In the genomic region with DNA sequence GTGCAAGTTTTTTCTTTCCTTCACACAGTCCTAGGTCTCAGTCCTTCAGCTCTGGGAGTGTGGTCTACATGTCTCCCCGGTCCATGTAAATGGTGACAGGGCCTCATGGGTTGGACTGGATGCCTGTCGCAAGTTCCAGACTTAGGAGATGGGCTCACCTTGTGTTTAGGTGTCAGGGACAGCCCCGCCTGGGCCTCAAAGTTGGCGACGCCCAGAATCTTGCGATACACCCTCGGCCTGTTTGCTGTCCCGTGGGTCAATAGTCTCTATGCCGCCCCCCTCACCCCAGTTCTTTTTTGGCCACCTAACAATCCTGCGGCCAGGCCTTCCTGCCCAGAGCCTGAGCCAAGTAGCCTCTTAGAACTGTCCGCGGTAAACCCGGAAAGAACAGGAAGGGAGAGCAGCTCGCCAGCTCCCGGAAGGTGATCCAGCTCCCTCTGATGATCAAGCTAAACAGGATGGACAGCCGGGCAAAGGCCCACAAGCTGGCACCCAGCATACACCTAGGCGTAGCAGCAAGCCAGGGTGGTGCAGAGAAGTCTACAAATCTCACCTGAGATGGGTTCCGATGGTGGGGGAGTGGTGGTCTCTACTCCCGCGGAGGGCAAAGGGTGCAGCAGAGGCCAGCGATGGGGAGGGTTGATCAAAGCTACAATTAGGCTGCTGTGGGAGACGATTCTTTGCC, we compare ENCODE assay signal across 8 mouse cellular contexts. TPM values are rescaled to one million over a fixed set of nuclear protein-coding genes. Genes with fewer than 3 reads are reported as not detected.
A peak's percentile ranks its signal among the peaks of the same experiment; 100 is the strongest.
DNase-seq lines count a peak whose midpoint lies in the region; ATAC-seq and TF ChIP-seq lines count a peak whose summit lies in the region.

No protein-coding gene starts in this region.

- peak overlapping the region; percentile 98 for H3K4me2 ChIP-seq in embryonic facial prominence, embryonic 13.5 days
- H3K4me2 ChIP-seq in liver, embryonic 13.5 days: peak overlapping the region; percentile 97
- H3K4me2 ChIP-seq in neural tube, embryonic 12.5 days (replicated peaks): peak overlapping the region; percentile 98

- peak overlapping the region; percentile 89 for H3K4me3 ChIP-seq in left cerebral cortex, adult 2 months
- peak overlapping the region; percentile 79 for H3K4me3 ChIP-seq in embryonic facial prominence, embryonic 13.5 days
- H3K4me3 ChIP-seq in liver, embryonic 13.5 days (replicated peaks): peak overlapping the region; percentile 84
- peak overlapping the region; percentile 70 for H3K4me3 ChIP-seq in neural tube, embryonic 12.5 days

- intact Hi-C loops in left cerebral cortex, adult 2 months (cut with DNase I): loop anchor here (2.0 kb wide), 2 partner anchors 22 to 74 kb away; partner anchors contain the start of genes Acap3, Pusl1 and Ube2j2
- intact Hi-C loops in left cerebral cortex, postnatal 25 days (cut with DNase I): no loop called here

- WGBS in embryonic facial prominence, embryonic 13.5 days: 9% methylated on average over 22 of the region's 22 CpGs
- WGBS in liver, embryonic 13.5 days (ENCODE audit: insufficient replicate concordance): 6% methylated on average over 22 of the region's 22 CpGs
- 8% methylated on average over 22 of the region's 22 CpGs for WGBS in neural tube, embryonic 12.5 days

- peak overlapping the region; percentile 79 for H3K9ac ChIP-seq in embryonic facial prominence, embryonic 13.5 days
- H3K9ac ChIP-seq in liver, embryonic 13.5 days: peak overlapping the region; percentile 83
- peak overlapping the region; percentile 77 for H3K9ac ChIP-seq in neural tube, embryonic 12.5 days

- peak in 1 of 2 experiments; percentile 14 for DNase-seq in left cerebral cortex, adult 2 months (ENCODE audit: extremely low spot score in 1 of 2, low spot score in 2 of 2)
- DNase-seq in left cerebral cortex, postnatal 25 days (ENCODE audit: low spot score in 2 of 2): no peak
- peak; percentile 40 for DNase-seq in induced T-regulatory cell, adult 2 months (ENCODE audit: low read depth)
- no peak for DNase-seq in liver, embryonic 13.5 days
- DNase-seq in right cerebral cortex, postnatal 25 days: no peak
- DNase-seq in right cerebral cortex, adult 2 months (ENCODE audit: low spot score in 2 of 2): no peak

- H3K27ac ChIP-seq in left cerebral cortex, adult 2 months: peak overlapping the region; percentile 77
- H3K27ac ChIP-seq in embryonic facial prominence, embryonic 13.5 days: no peak overlapping the region; the same call in 1 of the 2 replicates
- peak overlapping the region; percentile 47 for H3K27ac ChIP-seq in liver, embryonic 13.5 days
- no peak overlapping the region for H3K27ac ChIP-seq in neural tube, embryonic 12.5 days

- H3K4me1 ChIP-seq in embryonic facial prominence, embryonic 13.5 days: peaks cover 27% of the 10 kb centered on the region
- H3K4me1 ChIP-seq in liver, embryonic 13.5 days (replicated peaks): peaks cover 44% of the 10 kb centered on the region
- peaks cover 17% of the 10 kb centered on the region for H3K4me1 ChIP-seq in neural tube, embryonic 12.5 days

- ATAC-seq in embryonic facial prominence, embryonic 13.5 days (ENCODE audit: insufficient number of reproducible peaks, insufficient read depth, low FRiP score, low TSS enrichment, low read depth): peak; percentile 45
- ATAC-seq in liver, embryonic 13.5 days (ENCODE audit: low read depth): peak; percentile 32
- no peak; the same call in none of the 2 replicates for ATAC-seq in neural tube, embryonic 12.5 days (ENCODE audit: low FRiP score, low read depth)

- H3K27me3 ChIP-seq in embryonic facial prominence, embryonic 13.5 days: no peaks in the 10 kb centered on the region
- no peaks in the 10 kb centered on the region for H3K27me3 ChIP-seq in liver, embryonic 13.5 days
- no peaks in the 10 kb centered on the region for H3K27me3 ChIP-seq in neural tube, embryonic 12.5 days (replicated peaks)

- H3K36me3 ChIP-seq in embryonic facial prominence, embryonic 13.5 days: peaks cover 52% of the 10 kb centered on the region
- H3K36me3 ChIP-seq in liver, embryonic 13.5 days: peaks cover 49% of the 10 kb centered on the region
- H3K36me3 ChIP-seq in neural tube, embryonic 12.5 days: peaks cover 36% of the 10 kb centered on the region

- no peaks in the 10 kb centered on the region for H3K9me3 ChIP-seq in embryonic facial prominence, embryonic 13.5 days
- no peaks in the 10 kb centered on the region for H3K9me3 ChIP-seq in liver, embryonic 13.5 days (replicated peaks)
- H3K9me3 ChIP-seq in neural tube, embryonic 12.5 days: no peaks in the 10 kb centered on the region

- no peak for TF ChIP-seq CTCF in left cerebral cortex, adult 2 months (IDR thresholded peaks at IDR 0.05)

RNA-seq across cellular contexts. Expression of gene Cptp, which starts 0.5 kb away (rescaled TPM):
- 10 to 100 TPM; 21.7 to 28.9 TPM for total RNA-seq in left cerebral cortex, adult 2 months (2021)
- total RNA-seq in left cerebral cortex, postnatal 25 days (2021): 10 to 100 TPM; 25.5 to 31.8 TPM
- 15.6 and 16.4 TPM in 2 replicates for polyA plus RNA-seq in embryonic facial prominence, embryonic 13.5 days (2015; fragmentation: Nextera tagmentation; extraction: Ambion mirVana)
- 8.4 and 10.2 TPM in 2 replicates for polyA plus RNA-seq in liver, embryonic 13.5 days (2015; fragmentation: Nextera tagmentation; extraction: Ambion mirVana)
- 19.5 and 22.1 TPM in 2 replicates for polyA plus RNA-seq in neural tube, embryonic 12.5 days (2016; fragmentation: Nextera tagmentation; extraction: Ambion mirVana)

RNA-seq across cellular contexts. Expression of gene Ints11, which starts 0.6 kb away (rescaled TPM):
- total RNA-seq in left cerebral cortex, adult 2 months (2021): 10 to 100 TPM; 37.3 to 41.1 TPM
- total RNA-seq in left cerebral cortex, postnatal 25 days (2021): 10 to 100 TPM; 38.1 to 38.5 TPM
- 70.9 and 81.0 TPM in 2 replicates for polyA plus RNA-seq in embryonic facial prominence, embryonic 13.5 days (2015; fragmentation: Nextera tagmentation; extraction: Ambion mirVana)
- polyA plus RNA-seq in liver, embryonic 13.5 days (2015; fragmentation: Nextera tagmentation; extraction: Ambion mirVana): 40.0 and 41.9 TPM in 2 replicates
- polyA plus RNA-seq in neural tube, embryonic 12.5 days (2016; fragmentation: Nextera tagmentation; extraction: Ambion mirVana): 77.0 TPM in 2 replicates

RNA-seq across cellular contexts. Expression of gene Tas1r3, which starts 5.6 kb away (rescaled TPM):
- under 1 TPM; 0.23 to 0.30 TPM for total RNA-seq in left cerebral cortex, adult 2 months (2021)
- total RNA-seq in left cerebral cortex, postnatal 25 days (2021): under 1 TPM; 0.27 to 0.32 TPM
- polyA plus RNA-seq in embryonic facial prominence, embryonic 13.5 days (2015; fragmentation: Nextera tagmentation; extraction: Ambion mirVana): 0.55 and 0.62 TPM in 2 replicates
- 0.05 and 0.09 TPM in 2 replicates for polyA plus RNA-seq in liver, embryonic 13.5 days (2015; fragmentation: Nextera tagmentation; extraction: Ambion mirVana)
- 0.28 and 0.56 TPM in 2 replicates for polyA plus RNA-seq in neural tube, embryonic 12.5 days (2016; fragmentation: Nextera tagmentation; extraction: Ambion mirVana)

RNA-seq across cellular contexts. Expression of gene Dvl1, which starts 21.6 kb away (rescaled TPM):
- 10 to 100 TPM; 94.0 to 96.3 TPM for total RNA-seq in left cerebral cortex, adult 2 months (2021)
- 10 to 100 TPM; 87.9 to 88.0 TPM for total RNA-seq in left cerebral cortex, postnatal 25 days (2021)
- 4.0 and 5.4 TPM in 2 replicates for polyA plus RNA-seq in embryonic facial prominence, embryonic 13.5 days (2015; fragmentation: Nextera tagmentation; extraction: Ambion mirVana)
- polyA plus RNA-seq in liver, embryonic 13.5 days (2015; fragmentation: Nextera tagmentation; extraction: Ambion mirVana): 1.8 and 2.4 TPM in 2 replicates
- 26.2 and 32.1 TPM in 2 replicates for polyA plus RNA-seq in neural tube, embryonic 12.5 days (2016; fragmentation: Nextera tagmentation; extraction: Ambion mirVana)

RNA-seq across cellular contexts. Expression of gene Pusl1, which starts 22.8 kb away (rescaled TPM):
- total RNA-seq in left cerebral cortex, adult 2 months (2021): 10 to 100 TPM; 55.0 to 61.2 TPM
- total RNA-seq in left cerebral cortex, postnatal 25 days (2021): 10 to 100 TPM; 60.5 to 65.5 TPM
- polyA plus RNA-seq in embryonic facial prominence, embryonic 13.5 days (2015; fragmentation: Nextera tagmentation; extraction: Ambion mirVana): 48.4 and 54.7 TPM in 2 replicates
- 25.4 and 25.7 TPM in 2 replicates for polyA plus RNA-seq in liver, embryonic 13.5 days (2015; fragmentation: Nextera tagmentation; extraction: Ambion mirVana)
- 46.6 and 52.0 TPM in 2 replicates for polyA plus RNA-seq in neural tube, embryonic 12.5 days (2016; fragmentation: Nextera tagmentation; extraction: Ambion mirVana)

Comparison
In these comparisons a context has a peak if more than half of its experiments do, and no peak if none do; other contexts are left out.
1. H3K27ac ChIP-seq: peak in left cerebral cortex, adult 2 months (single experiment) and liver, embryonic 13.5 days (single experiment); none in embryonic facial prominence, embryonic 13.5 days (single experiment) and neural tube, embryonic 12.5 days (single experiment).
2. Peak in every context shown above with its lines, with median percentiles within 50 percentile points of each other: H3K4me3 ChIP-seq, H3K4me2 ChIP-seq and H3K9ac ChIP-seq.